In genomic region chr6:136807395-136808013, GRCm38 (mm10) we compare ENCODE assay signal across 8 mouse cellular contexts. TPM values are rescaled to one million over a fixed set of nuclear protein-coding genes. Genes with fewer than 3 reads are reported as not detected.
DNase-seq lines count a peak whose midpoint lies in the region; ATAC-seq and TF ChIP-seq lines count a peak whose summit lies in the region.

No protein-coding gene starts in this region.

- no peak for TF ChIP-seq EP300 in heart, adult 2 months (IDR thresholded peaks at IDR 0.05; ENCODE audit: insufficient read depth, low read depth, low read length)
- TF ChIP-seq EP300 in liver, embryonic 14.5 days (IDR thresholded peaks at IDR 0.05; ENCODE audit: low read depth): no peak

- ATAC-seq in forebrain, embryonic 11.5 days (replicated peaks; ENCODE audit: low FRiP score): peak; percentile 0; the same call in 1 of the 2 replicates
- no peak for ATAC-seq in liver, embryonic 14.5 days (ENCODE audit: insufficient read depth)

- H3K27ac ChIP-seq in heart, adult 2 months: peak overlapping the region; percentile 75
- no peak overlapping the region for H3K27ac ChIP-seq in forebrain, embryonic 11.5 days (ENCODE audit: low read depth, low read length)
- peak overlapping the region; percentile 90 for H3K27ac ChIP-seq in liver, embryonic 14.5 days

- TF ChIP-seq CTCF in heart, adult 2 months (IDR thresholded peaks at IDR 0.05): no peak
- no peak for TF ChIP-seq CTCF in C2C12 (IDR thresholded peaks at IDR 0.05; ENCODE audit: control insufficient read depth, insufficient read depth, insufficient read length)
- TF ChIP-seq CTCF in liver, embryonic 14.5 days (IDR thresholded peaks at IDR 0.05; ENCODE audit: low read depth): 0 out of 2 replicates have a peak, but pooled peaks have one; percentile 1

- no peak for DNase-seq in heart, adult 2 months
- no peak for DNase-seq in heart, adult 8-10 months (ENCODE audit: low spot score)
- no peak for DNase-seq in forebrain, embryonic 11.5 days (ENCODE audit: low spot score)
- DNase-seq in liver, embryonic 14.5 days (ENCODE audit: low read depth in 3 of 3, low spot score in 3 of 3): no peak
- DNase-seq in adrenal gland, postnatal 10 days: no peak
- no peak for DNase-seq in retina, embryonic 14.5 days (ENCODE audit: low spot score)
- DNase-seq in cerebellum, adult 9-10 months: no peak

- intact Hi-C loops in heart, adult 2 months (cut with DNase I): no loop called here

- H3K79me3 ChIP-seq in C2C12 (ENCODE audit: low read depth): peaks cover 18% of the 10 kb centered on the region

- no peaks in the 10 kb centered on the region for H3K27me3 ChIP-seq in heart, adult 2 months (ENCODE audit: control insufficient read depth, insufficient read depth, low read length)
- H3K27me3 ChIP-seq in C2C12 (ENCODE audit: control insufficient read depth, insufficient read depth, insufficient read length): no peaks in the 10 kb centered on the region
- no peaks in the 10 kb centered on the region for H3K27me3 ChIP-seq in forebrain, embryonic 11.5 days (ENCODE audit: control insufficient read depth, insufficient read depth, low read length)
- no peaks in the 10 kb centered on the region for H3K27me3 ChIP-seq in liver, embryonic 14.5 days (ENCODE audit: control insufficient read depth, insufficient read depth, low read length)

- peak overlapping the region; percentile 22 for H3K9ac ChIP-seq in heart, adult 2 months (ENCODE audit: low read depth, low read length)
- H3K9ac ChIP-seq in forebrain, embryonic 11.5 days (ENCODE audit: low read length): peak overlapping the region; percentile 16; the same call in 1 of the 2 replicates
- H3K9ac ChIP-seq in liver, embryonic 14.5 days (replicated peaks): peak overlapping the region; percentile 78

- H3K79me2 ChIP-seq in heart, adult 2 months (replicated peaks; ENCODE audit: control insufficient read depth, insufficient read depth, low read length): no peaks in the 10 kb centered on the region
- H3K79me2 ChIP-seq in C2C12 (ENCODE audit: control insufficient read depth, insufficient read depth): peaks cover 33% of the 10 kb centered on the region

- no peak for TF ChIP-seq POLR2A in heart, adult 2 months (IDR thresholded peaks at IDR 0.05; ENCODE audit: insufficient read depth, low read depth, low read length)

- H3ac ChIP-seq in C2C12 (ENCODE audit: control insufficient read depth, insufficient read length, low read depth): peak overlapping the region; percentile 24

- H3K4me3 ChIP-seq in heart, adult 2 months: peak overlapping the region; percentile 51
- no peak overlapping the region for H3K4me3 ChIP-seq in C2C12 (ENCODE audit: insufficient read depth, poor library complexity, severe bottlenecking)
- peak overlapping the region; percentile 73 for H3K4me3 ChIP-seq in forebrain, embryonic 11.5 days (ENCODE audit: low read depth, low read length)
- peak overlapping the region; percentile 65 to 78 for H3K4me3 ChIP-seq in liver, embryonic 14.5 days (ENCODE audit: insufficient read depth in 1 of 2, low read depth in 2 of 2, low read length in 2 of 2)

- no peaks in the 10 kb centered on the region for H3K9me3 ChIP-seq in forebrain, embryonic 11.5 days (ENCODE audit: control insufficient read depth, low read length)
- no peaks in the 10 kb centered on the region for H3K9me3 ChIP-seq in liver, embryonic 14.5 days (ENCODE audit: control insufficient read depth, low read length)

- 40% methylated on average over 18 of the region's 18 CpGs for WGBS in heart, adult 2 months
- 29% methylated on average over 18 of the region's 18 CpGs for WGBS in forebrain, embryonic 11.5 days
- 32% methylated on average over 18 of the region's 18 CpGs for WGBS in liver, embryonic 14.5 days (ENCODE audit: insufficient replicate concordance)

- H3K4me1 ChIP-seq in heart, adult 2 months (ENCODE audit: control insufficient read depth, insufficient read depth, low read length): peaks cover 4% of the 10 kb centered on the region
- peaks cover 7% of the 10 kb centered on the region for H3K4me1 ChIP-seq in forebrain, embryonic 11.5 days (replicated peaks; ENCODE audit: control insufficient read depth, insufficient read depth, low read length)
- peaks cover 38 to 42% of the 10 kb centered on the region in 2 experiments for H3K4me1 ChIP-seq in liver, embryonic 14.5 days (replicated peaks; ENCODE audit: control insufficient read depth in 2 of 2, insufficient read depth in 2 of 2, low read length in 1 of 2)

- H3K4me2 ChIP-seq in forebrain, embryonic 11.5 days (ENCODE audit: low read depth, low read length, severe bottlenecking): peak overlapping the region; percentile 85
- peak overlapping the region; percentile 88 for H3K4me2 ChIP-seq in liver, embryonic 14.5 days (ENCODE audit: low read depth)

- H3K36me3 ChIP-seq in heart, adult 2 months (ENCODE audit: control insufficient read depth, insufficient read depth, low read length): no peaks in the 10 kb centered on the region
- H3K36me3 ChIP-seq in C2C12 (ENCODE audit: control insufficient read depth, insufficient read depth): peaks cover 24% of the 10 kb centered on the region
- no peaks in the 10 kb centered on the region; the same call in 1 of the 2 replicates for H3K36me3 ChIP-seq in forebrain, embryonic 11.5 days (ENCODE audit: control insufficient read depth, insufficient read depth, low read length)
- peaks cover 9% of the 10 kb centered on the region for H3K36me3 ChIP-seq in liver, embryonic 14.5 days (replicated peaks; ENCODE audit: control insufficient read depth, insufficient read depth, low read depth)

TF ChIP-seq in C2C12, 6 proteins besides CTCF, POLR2A, EP300 and RAD21:
- no peak for TF ChIP-seq USF1 (IDR thresholded peaks at IDR 0.05; ENCODE audit: low read depth)
- TF ChIP-seq FOSL1 (IDR thresholded peaks at IDR 0.05; ENCODE audit: insufficient read depth, low read length, poor library complexity, severe bottlenecking): no peak
- no peak for TF ChIP-seq MYOG (IDR thresholded peaks at IDR 0.05; ENCODE audit: control insufficient read depth, extremely low read depth, insufficient read length)
- no peak for TF ChIP-seq MAX (IDR thresholded peaks at IDR 0.05)
- no peak for TF ChIP-seq MYOD1 (IDR thresholded peaks at IDR 0.05; ENCODE audit: control insufficient read depth, insufficient read length, low read depth)
- TF ChIP-seq CEBPB (IDR thresholded peaks at IDR 0.05; ENCODE audit: low read depth): no peak

RNA-seq across cellular contexts. Expression of gene H2afj, which starts 0.5 kb away (rescaled TPM):
- total RNA-seq in heart, adult 2 months (2021): 10 to 100 TPM; 29.4 to 30.1 TPM
- polyA plus RNA-seq in heart, adult 2 months (2012; rRNA removed): 24.6 and 49.4 TPM in 2 replicates
- total RNA-seq in heart, adult 8-10 months (2022): 10 to 100 TPM; 20.6 to 35.7 (median 31.6) TPM
- 322 TPM for polyA plus RNA-seq in C2C12 (2012; fragmentation: generic; extraction: Trizol)
- polyA plus RNA-seq in forebrain, embryonic 11.5 days (2014; fragmentation: Nextera tagmentation; extraction: Ambion mirVana): 85.0 and 94.7 TPM in 2 replicates
- 62.4 and 112 TPM in 2 replicates for polyA plus RNA-seq in liver, embryonic 14.5 days (2012; rRNA removed)
- 130 and 133 TPM in 2 replicates for polyA plus RNA-seq in liver, embryonic 14.5 days (2014; fragmentation: Nextera tagmentation; extraction: Ambion mirVana)
- total RNA-seq in adrenal gland, postnatal 10 days (2021): 10 to 100 TPM; 71.1 to 85.2 TPM

RNA-seq across cellular contexts. Expression of gene Hist4h4, which starts 3.3 kb away (rescaled TPM):
- total RNA-seq in heart, adult 2 months (2021): 1 to 10 TPM; 5.9 to 6.5 TPM
- polyA plus RNA-seq in heart, adult 2 months (2012; rRNA removed): 0.16 and 0.56 TPM in 2 replicates
- 1 to 10 TPM; 5.9 to 8.4 (median 6.9) TPM for total RNA-seq in heart, adult 8-10 months (2022)
- 0.80 TPM for polyA plus RNA-seq in C2C12 (2012; fragmentation: generic; extraction: Trizol)
- polyA plus RNA-seq in forebrain, embryonic 11.5 days (2014; fragmentation: Nextera tagmentation; extraction: Ambion mirVana): 0.45 and 0.53 TPM in 2 replicates
- 2.4 and 3.2 TPM in 2 replicates for polyA plus RNA-seq in liver, embryonic 14.5 days (2012; rRNA removed)
- 1.6 and 1.8 TPM in 2 replicates for polyA plus RNA-seq in liver, embryonic 14.5 days (2014; fragmentation: Nextera tagmentation; extraction: Ambion mirVana)
- total RNA-seq in adrenal gland, postnatal 10 days (2021): 10 to 100 TPM; 28.3 to 29.2 TPM

RNA-seq across cellular contexts. Expression of gene BC049715, which starts 19.9 kb away (rescaled TPM):
- total RNA-seq in heart, adult 2 months (2021): 1 to 10 TPM in 1 of 2 experiments, under 1 TPM in 1; 0.44 to 1.8 TPM
- polyA plus RNA-seq in heart, adult 2 months (2012; rRNA removed): 0.59 and 0.61 TPM in 2 replicates
- 1 to 10 TPM in 1 of 4 experiments, under 1 TPM in 3; 0.89 to 1.6 (median 0.94) TPM for total RNA-seq in heart, adult 8-10 months (2022)
- 0.13 TPM for polyA plus RNA-seq in C2C12 (2012; fragmentation: generic; extraction: Trizol)
- polyA plus RNA-seq in forebrain, embryonic 11.5 days (2014; fragmentation: Nextera tagmentation; extraction: Ambion mirVana): 1.6 and 2.0 TPM in 2 replicates
- 0.13 and 0.73 TPM in 2 replicates for polyA plus RNA-seq in liver, embryonic 14.5 days (2012; rRNA removed)
- polyA plus RNA-seq in liver, embryonic 14.5 days (2014; fragmentation: Nextera tagmentation; extraction: Ambion mirVana): 0.57 and 0.71 TPM in 2 replicates
- total RNA-seq in adrenal gland, postnatal 10 days (2021): under 1 TPM; 0.73 to 0.75 TPM

RNA-seq across cellular contexts. Expression of gene Wbp11, which starts 20.5 kb away (rescaled TPM):
- 10 to 100 TPM; 67.6 to 68.1 TPM for total RNA-seq in heart, adult 2 months (2021)
- polyA plus RNA-seq in heart, adult 2 months (2012; rRNA removed): 28.7 and 28.9 TPM in 2 replicates
- total RNA-seq in heart, adult 8-10 months (2022): 10 to 100 TPM; 60.9 to 70.3 (median 65.5) TPM
- 65.9 TPM for polyA plus RNA-seq in C2C12 (2012; fragmentation: generic; extraction: Trizol)
- 174 and 191 TPM in 2 replicates for polyA plus RNA-seq in forebrain, embryonic 11.5 days (2014; fragmentation: Nextera tagmentation; extraction: Ambion mirVana)
- 27.1 and 37.6 TPM in 2 replicates for polyA plus RNA-seq in liver, embryonic 14.5 days (2012; rRNA removed)
- polyA plus RNA-seq in liver, embryonic 14.5 days (2014; fragmentation: Nextera tagmentation; extraction: Ambion mirVana): 51.3 and 59.3 TPM in 2 replicates
- 10 to 100 TPM; 82.5 to 86.5 TPM for total RNA-seq in adrenal gland, postnatal 10 days (2021)

RNA-seq across cellular contexts. Expression of gene Gucy2c, which starts 25.9 kb away (rescaled TPM):
- not detected for total RNA-seq in heart, adult 2 months (2021)
- not detected in 2 replicates for polyA plus RNA-seq in heart, adult 2 months (2012; rRNA removed)
- not detected for total RNA-seq in heart, adult 8-10 months (2022)
- 0.01 TPM for polyA plus RNA-seq in C2C12 (2012; fragmentation: generic; extraction: Trizol)
- not detected in 2 replicates for polyA plus RNA-seq in forebrain, embryonic 11.5 days (2014; fragmentation: Nextera tagmentation; extraction: Ambion mirVana)
- polyA plus RNA-seq in liver, embryonic 14.5 days (2012; rRNA removed): 0.08 and 0.11 TPM in 2 replicates
- 0.06 and 0.10 TPM in 2 replicates for polyA plus RNA-seq in liver, embryonic 14.5 days (2014; fragmentation: Nextera tagmentation; extraction: Ambion mirVana)
- under 1 TPM; 0.15 to 0.21 TPM for total RNA-seq in adrenal gland, postnatal 10 days (2021)

Comparison
In these comparisons a context has a peak if more than half of its experiments do, and no peak if none do; other contexts are left out.
1. H3K9ac ChIP-seq: peak in every context shown above with its lines; median percentile 78 in liver, embryonic 14.5 days; 22 in heart, adult 2 months; 16 in forebrain, embryonic 11.5 days.